Mouse (Mus musculus): ENCODE measurements around the gene Sf1. TPM values are rescaled to one million over a fixed set of nuclear protein-coding genes. Genes with fewer than 3 reads are reported as not detected.

Sf1 gene
- total RNA-seq, 1 experiment, result 150 TPM

DNA sequence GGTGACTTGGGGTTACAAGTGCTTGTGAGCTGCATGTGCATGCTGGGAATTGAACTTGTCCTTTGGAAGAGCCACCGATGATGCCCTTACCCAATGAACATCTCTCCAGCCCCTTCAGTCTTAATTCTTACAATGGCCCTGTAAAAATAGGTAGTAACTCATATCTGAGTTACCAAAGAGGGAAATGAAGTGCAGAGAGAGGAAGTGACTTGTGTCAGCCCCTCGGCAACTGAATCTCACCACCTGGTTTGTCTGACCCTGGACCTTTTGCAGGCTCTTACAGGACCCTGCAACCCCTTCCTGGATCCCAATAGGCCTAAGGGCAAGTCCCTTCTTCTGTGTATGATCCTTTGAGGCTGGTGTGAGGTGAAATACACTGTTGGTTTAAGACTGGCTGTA is 11.4 kb upstream of the Sf1 start:
- in situ Hi-C loops (cut with MboI; ENCODE audit: low sequenced_read_pairs in 2 of 2, unreplicated experiment in 2 of 2), result no loop called here
- no peak overlapping the region for H3K4me3 ChIP-seq (ENCODE audit: insufficient read depth in 1 of 2, low read depth in 1 of 2, low read length in 2 of 2, poor library complexity in 1 of 2, severe bottlenecking in 1 of 2)
- H3K36me3 ChIP-seq (ENCODE audit: control insufficient read depth, insufficient read depth, low read length, poor library complexity, severe bottlenecking), result peaks cover 5% of the 10 kb centered on the region; the same call in 1 of the 2 replicates

DNA sequence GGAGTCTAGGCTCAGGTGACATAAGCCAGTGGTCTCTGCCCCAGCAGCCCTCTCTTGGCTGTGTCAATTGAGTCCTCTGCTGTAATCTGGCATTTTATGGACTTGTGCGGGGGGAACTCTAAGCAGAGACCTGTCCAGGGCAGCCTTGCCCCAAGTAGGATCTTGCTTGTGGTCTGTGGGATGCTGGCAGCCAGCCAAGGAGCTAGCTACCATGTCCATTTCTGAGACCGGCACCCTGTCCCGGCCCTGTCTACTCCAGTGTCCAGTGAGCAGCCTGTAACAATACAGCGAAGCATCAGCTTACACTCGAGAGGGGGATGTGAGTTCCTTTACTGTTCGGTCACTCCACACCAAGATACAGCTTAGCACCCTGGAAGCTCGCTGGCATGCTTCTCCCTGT is 9.5 kb upstream of the Sf1 start:
- no peak for DNase-seq (ENCODE audit: low read depth, low spot score)
- Histone ChIP-seq H3K9ac (ENCODE audit: insufficient read depth, low read depth, low read length, poor library complexity, severe bottlenecking) (no peak overlapping the region), H3K27ac (ENCODE audit: insufficient read depth, low read depth, low read length, poor library complexity, severe bottlenecking) (no peak overlapping the region), H3K4me1 (ENCODE audit: control insufficient read depth in 2 of 2, insufficient read depth in 2 of 2, low read length in 2 of 2, poor library complexity in 1 of 2) (no peaks in the 10 kb centered on the region), H3K4me3 (ENCODE audit: insufficient read depth in 1 of 2, low read depth in 1 of 2, low read length in 2 of 2, poor library complexity in 1 of 2, severe bottlenecking in 1 of 2) (no peak overlapping the region), H3K9me3 (ENCODE audit: control insufficient read depth, insufficient read depth, low read depth, low read length) (no peaks in the 10 kb centered on the region), H3K36me3 (ENCODE audit: control insufficient read depth, insufficient read depth, low read length, poor library complexity, severe bottlenecking) (peaks cover 5% of the 10 kb centered on the region; the same call in 1 of the 2 replicates)
- TF ChIP-seq ZNF384 (IDR thresholded peaks at IDR 0.05; ENCODE audit: low read depth, low read length), result no peak
- no peak for TF ChIP-seq HCFC1 (IDR thresholded peaks at IDR 0.05; ENCODE audit: borderline replicate concordance, insufficient read depth, low read length)
- no peak for TF ChIP-seq CHD2 (IDR thresholded peaks at IDR 0.05; ENCODE audit: low read depth, low read length)
- in situ Hi-C loops (cut with MboI; ENCODE audit: low sequenced_read_pairs in 2 of 2, unreplicated experiment in 2 of 2), result no loop called here

More for the DNA sequence above, 11.4 kb upstream of the Sf1 start:
- no peak for DNase-seq (ENCODE audit: low read depth, low spot score)
- no peak overlapping the region for H3K9ac ChIP-seq (ENCODE audit: insufficient read depth, low read depth, low read length, poor library complexity, severe bottlenecking)
- no peaks in the 10 kb centered on the region for H3K4me1 ChIP-seq (ENCODE audit: control insufficient read depth in 2 of 2, insufficient read depth in 2 of 2, low read length in 2 of 2, poor library complexity in 1 of 2)
- H3K27ac ChIP-seq (ENCODE audit: insufficient read depth, low read depth, low read length, poor library complexity, severe bottlenecking), result no peak overlapping the region
- no peaks in the 10 kb centered on the region for H3K9me3 ChIP-seq (ENCODE audit: control insufficient read depth, insufficient read depth, low read depth, low read length)
- TF ChIP-seq MAFK (IDR thresholded peaks at IDR 0.05; ENCODE audit: insufficient read depth, low read depth, low read length), result no peak
- TF ChIP-seq HCFC1 (IDR thresholded peaks at IDR 0.05; ENCODE audit: borderline replicate concordance, insufficient read depth, low read length), result no peak
- TF ChIP-seq ZC3H11A (IDR thresholded peaks at IDR 0.05; ENCODE audit: borderline replicate concordance, low read depth, low read length), result no peak
- no peak for TF ChIP-seq CHD2 (IDR thresholded peaks at IDR 0.05; ENCODE audit: low read depth, low read length)
- TF ChIP-seq ZNF384 (IDR thresholded peaks at IDR 0.05; ENCODE audit: low read depth, low read length), result no peak

DNA sequence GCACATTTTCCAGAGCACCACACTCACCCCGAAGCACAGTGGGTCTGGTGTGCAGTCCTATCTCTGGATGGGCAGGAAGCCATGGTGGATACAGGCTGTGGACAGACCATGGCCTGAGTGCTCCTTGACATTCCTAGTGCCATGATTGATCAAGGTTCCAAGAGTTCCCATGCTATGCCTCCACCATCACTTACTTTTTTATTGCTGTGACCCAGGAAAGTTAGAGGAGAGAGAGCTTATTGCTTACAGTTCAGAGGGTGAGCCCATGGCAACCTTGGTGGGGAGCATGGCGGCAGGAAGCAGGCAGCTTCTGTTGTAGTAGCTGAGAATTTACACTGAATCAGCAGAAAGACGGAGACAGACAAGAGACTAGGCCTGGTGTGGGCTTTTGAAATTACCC is 2.2 kb upstream of the Sf1 start:
- no peak overlapping the region for H3K27ac ChIP-seq (ENCODE audit: insufficient read depth, low read depth, low read length, poor library complexity, severe bottlenecking)
- TF ChIP-seq CHD2 (IDR thresholded peaks at IDR 0.05; ENCODE audit: low read depth, low read length) (no peak), ZC3H11A (IDR thresholded peaks at IDR 0.05; ENCODE audit: borderline replicate concordance, low read depth, low read length) (no peak), HCFC1 (IDR thresholded peaks at IDR 0.05; ENCODE audit: borderline replicate concordance, insufficient read depth, low read length) (no peak), MAFK (IDR thresholded peaks at IDR 0.05; ENCODE audit: insufficient read depth, low read depth, low read length) (no peak), ZNF384 (IDR thresholded peaks at IDR 0.05; ENCODE audit: low read depth, low read length) (no peak)
- peaks cover 2 to 3% of the 10 kb centered on the region in 2 experiments; a peak in 2 of 4 replicates for H3K4me1 ChIP-seq (ENCODE audit: control insufficient read depth in 2 of 2, insufficient read depth in 2 of 2, low read length in 2 of 2, poor library complexity in 1 of 2)
- DNase-seq (ENCODE audit: low read depth, low spot score), result no peak
- H3K9me3 ChIP-seq (ENCODE audit: control insufficient read depth, insufficient read depth, low read depth, low read length), result no peaks in the 10 kb centered on the region
- H3K9ac ChIP-seq (ENCODE audit: insufficient read depth, low read depth, low read length, poor library complexity, severe bottlenecking), result no peak overlapping the region
- H3K4me3 ChIP-seq (ENCODE audit: insufficient read depth in 1 of 2, low read depth in 1 of 2, low read length in 2 of 2, poor library complexity in 1 of 2, severe bottlenecking in 1 of 2), result no peak overlapping the region
- H3K36me3 ChIP-seq (ENCODE audit: control insufficient read depth, insufficient read depth, low read length, poor library complexity, severe bottlenecking), result peaks cover 6% of the 10 kb centered on the region
- in situ Hi-C loops (cut with MboI; ENCODE audit: low sequenced_read_pairs in 2 of 2, unreplicated experiment in 2 of 2), result no loop called here

DNA sequence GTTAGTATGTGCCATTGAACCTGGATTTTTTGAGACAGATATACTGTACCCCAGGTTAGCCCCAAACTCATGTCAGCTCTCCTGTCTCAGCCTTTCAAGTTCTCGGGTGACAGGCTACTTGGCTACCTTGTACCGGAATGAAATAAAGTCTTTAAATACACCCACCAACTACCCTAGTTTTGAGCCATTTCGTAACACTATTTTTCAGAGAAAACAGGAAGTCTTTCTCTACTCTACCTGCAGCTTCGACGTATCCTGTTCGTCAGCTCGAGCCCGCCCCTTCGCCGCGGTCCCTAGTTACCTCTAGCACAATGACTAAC is 439 bp upstream of the Sf1 start:
- DNase-seq (ENCODE audit: low read depth, low spot score), result no peak
- H3K4me3 ChIP-seq (ENCODE audit: insufficient read depth in 1 of 2, low read depth in 1 of 2, low read length in 2 of 2, poor library complexity in 1 of 2, severe bottlenecking in 1 of 2), result peak overlapping the region; percentile 44 to 70
- H3K36me3 ChIP-seq (ENCODE audit: control insufficient read depth, insufficient read depth, low read length, poor library complexity, severe bottlenecking), result peaks cover 18% of the 10 kb centered on the region
- TF ChIP-seq CHD2 (IDR thresholded peaks at IDR 0.05; ENCODE audit: low read depth, low read length), result no peak
- TF ChIP-seq ZC3H11A (IDR thresholded peaks at IDR 0.05; ENCODE audit: borderline replicate concordance, low read depth, low read length), result no peak
- TF ChIP-seq ZNF384 (IDR thresholded peaks at IDR 0.05; ENCODE audit: low read depth, low read length), result no peak
- TF ChIP-seq HCFC1 (IDR thresholded peaks at IDR 0.05; ENCODE audit: borderline replicate concordance, insufficient read depth, low read length), result no peak
- no peak for TF ChIP-seq MAFK (IDR thresholded peaks at IDR 0.05; ENCODE audit: insufficient read depth, low read depth, low read length)
- in situ Hi-C loops (cut with MboI; ENCODE audit: low sequenced_read_pairs in 2 of 2, unreplicated experiment in 2 of 2), result no loop called here
- no peaks in the 10 kb centered on the region for H3K9me3 ChIP-seq (ENCODE audit: control insufficient read depth, insufficient read depth, low read depth, low read length)
- peak overlapping the region; percentile 55 for H3K9ac ChIP-seq (ENCODE audit: insufficient read depth, low read depth, low read length, poor library complexity, severe bottlenecking)
- H3K27ac ChIP-seq (ENCODE audit: insufficient read depth, low read depth, low read length, poor library complexity, severe bottlenecking), result no peak overlapping the region
- H3K4me1 ChIP-seq (ENCODE audit: control insufficient read depth in 2 of 2, insufficient read depth in 2 of 2, low read length in 2 of 2, poor library complexity in 1 of 2), result peaks cover 2 to 3% of the 10 kb centered on the region in 2 experiments; a peak in 2 of 4 replicates

DNA sequence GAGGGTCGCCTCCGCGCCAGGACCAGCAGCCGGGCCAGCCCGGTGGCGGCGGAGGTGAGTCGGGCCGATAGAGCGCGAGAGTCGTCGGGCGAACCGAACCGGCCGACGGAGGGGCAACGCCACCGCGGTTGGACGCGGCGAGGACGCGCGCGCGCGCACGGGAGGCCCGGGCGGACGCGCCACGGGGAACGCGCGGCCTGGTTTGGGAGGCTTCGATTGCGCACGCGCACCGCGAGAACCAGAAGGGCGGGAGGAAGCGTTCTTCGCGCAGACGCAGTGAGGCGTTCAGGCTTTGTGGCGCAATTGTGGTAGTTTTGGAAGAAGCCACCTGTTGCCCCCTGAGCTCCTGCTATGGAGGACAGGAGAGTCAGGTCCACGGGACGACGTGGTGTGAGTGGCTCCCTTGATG is 831 bp downstream of the Sf1 start:
- H3K9me3 ChIP-seq (ENCODE audit: control insufficient read depth, insufficient read depth, low read depth, low read length), result no peaks in the 10 kb centered on the region
- peak overlapping the region; percentile 92 for H3K27ac ChIP-seq (ENCODE audit: insufficient read depth, low read depth, low read length, poor library complexity, severe bottlenecking)
- in situ Hi-C loops (cut with MboI; ENCODE audit: low sequenced_read_pairs in 2 of 2, unreplicated experiment in 2 of 2), result no loop called here
- peak; percentile 82 for DNase-seq (ENCODE audit: low read depth, low spot score)
- peak overlapping the region; percentile 97 for H3K9ac ChIP-seq (ENCODE audit: insufficient read depth, low read depth, low read length, poor library complexity, severe bottlenecking)
- H3K4me1 ChIP-seq (ENCODE audit: control insufficient read depth in 2 of 2, insufficient read depth in 2 of 2, low read length in 2 of 2, poor library complexity in 1 of 2), result peaks cover 2 to 3% of the 10 kb centered on the region in 2 experiments; a peak in 2 of 4 replicates
- H3K36me3 ChIP-seq (ENCODE audit: control insufficient read depth, insufficient read depth, low read length, poor library complexity, severe bottlenecking), result peaks cover 24% of the 10 kb centered on the region
- TF ChIP-seq CHD2 (IDR thresholded peaks at IDR 0.05; ENCODE audit: low read depth, low read length) (no peak), HCFC1 (IDR thresholded peaks at IDR 0.05; ENCODE audit: borderline replicate concordance, insufficient read depth, low read length) (peak; percentile 57; the same call in 1 of the 2 replicates), MAFK (IDR thresholded peaks at IDR 0.05; ENCODE audit: insufficient read depth, low read depth, low read length) (no peak), ZC3H11A (IDR thresholded peaks at IDR 0.05; ENCODE audit: borderline replicate concordance, low read depth, low read length) (no peak), ZNF384 (IDR thresholded peaks at IDR 0.05; ENCODE audit: low read depth, low read length) (no peak)
- H3K4me3 ChIP-seq (ENCODE audit: insufficient read depth in 1 of 2, low read depth in 1 of 2, low read length in 2 of 2, poor library complexity in 1 of 2, severe bottlenecking in 1 of 2), result peak overlapping the region; percentile 88 to 89
